Comparison of ENCODE assay signal across 8 mouse cellular contexts in the genomic region with DNA sequence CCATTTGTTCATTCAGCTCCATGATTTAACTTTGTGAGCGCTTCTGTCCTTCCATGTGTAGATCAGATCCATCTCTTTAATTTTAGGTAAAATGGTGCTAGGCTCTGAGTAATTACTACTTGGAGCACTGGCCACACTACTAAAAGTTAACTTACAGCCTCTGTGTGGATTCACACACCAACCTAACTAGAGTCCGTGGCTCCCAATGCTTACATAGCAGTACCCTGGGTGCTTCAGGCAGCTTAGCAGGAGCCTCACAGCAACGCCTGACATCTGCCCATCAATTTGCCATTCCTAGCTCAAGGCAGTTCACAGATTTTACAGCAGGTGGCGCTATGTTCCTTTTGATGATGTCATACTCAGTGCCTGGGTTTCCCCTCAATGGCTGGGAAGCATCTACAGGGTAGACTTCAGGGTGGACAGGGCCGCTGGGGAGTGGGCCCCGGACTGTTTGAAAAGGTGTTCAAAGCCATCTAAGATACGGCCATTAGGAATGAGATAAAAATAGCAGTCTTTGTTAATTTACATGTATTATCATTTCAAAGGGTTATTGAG.
DNase-seq lines count a peak whose midpoint lies in the region; ATAC-seq and TF ChIP-seq lines count a peak whose summit lies in the region.

No protein-coding gene starts in this region.

- intact Hi-C loops in gastrocnemius, postnatal 36 days (cut with DNase I), result no loop called here

- H3K27ac ChIP-seq in ES-E14 (ENCODE audit: insufficient read depth, low read depth, low read length, poor library complexity, severe bottlenecking), result no peak overlapping the region
- H3K27ac ChIP-seq in lung, embryonic 16.5 days (ENCODE audit: low read length), result no peak overlapping the region

- ATAC-seq in lung, embryonic 16.5 days (ENCODE audit: low read depth), result peak; percentile 62

- in situ Hi-C loops in ES-E14 (cut with MboI; ENCODE audit: low sequenced_read_pairs in 2 of 2, unreplicated experiment in 2 of 2), result no loop called here

- peak; percentile 66 for DNase-seq in 3T3-L1 (ENCODE audit: low read depth, low spot score)
- peak; percentile 91 for DNase-seq in ES-E14 (ENCODE audit: low read depth, low spot score)
- DNase-seq in cerebellum, adult 9-10 months, result peak; percentile 13
- peak; percentile 44 to 49 for DNase-seq in frontal cortex, postnatal 25 days (ENCODE audit: low spot score in 2 of 2)
- DNase-seq in kidney, postnatal 10 days, result peak; percentile 71
- peak; percentile 43 to 65 for DNase-seq in right cerebral cortex, postnatal 10 days (ENCODE audit: low spot score in 2 of 2)
- no peak for DNase-seq in gastrocnemius, postnatal 36 days

- no peaks in the 10 kb centered on the region for H3K9me3 ChIP-seq in ES-E14 (ENCODE audit: control insufficient read depth, insufficient read depth, low read depth, low read length)
- H3K9me3 ChIP-seq in lung, embryonic 16.5 days (ENCODE audit: control insufficient read depth, low read length), result no peaks in the 10 kb centered on the region

- H3K36me3 ChIP-seq in ES-E14 (ENCODE audit: control insufficient read depth, insufficient read depth, low read length, poor library complexity, severe bottlenecking), result no peaks in the 10 kb centered on the region
- no peaks in the 10 kb centered on the region for H3K36me3 ChIP-seq in lung, embryonic 16.5 days (ENCODE audit: control insufficient read depth, insufficient read depth, low read length)

- no peak overlapping the region for H3K4me2 ChIP-seq in lung, embryonic 16.5 days (ENCODE audit: low read depth, low read length)

- 45% methylated on average over 7 of the region's 7 CpGs for WGBS in lung, embryonic 16.5 days

- no peak overlapping the region for H3K9ac ChIP-seq in ES-E14 (ENCODE audit: insufficient read depth, low read depth, low read length, poor library complexity, severe bottlenecking)
- H3K9ac ChIP-seq in lung, embryonic 16.5 days (ENCODE audit: low read length), result no peak overlapping the region

- no peaks in the 10 kb centered on the region for H3K4me1 ChIP-seq in ES-E14 (ENCODE audit: control insufficient read depth in 2 of 2, insufficient read depth in 2 of 2, low read length in 2 of 2, poor library complexity in 1 of 2)
- H3K4me1 ChIP-seq in lung, embryonic 16.5 days (replicated peaks; ENCODE audit: control insufficient read depth, insufficient read depth, low read length), result no peaks in the 10 kb centered on the region

- no peak overlapping the region for H3K4me3 ChIP-seq in ES-E14 (ENCODE audit: insufficient read depth in 1 of 2, low read depth in 1 of 2, low read length in 2 of 2, poor library complexity in 1 of 2, severe bottlenecking in 1 of 2)
- no peak overlapping the region for H3K4me3 ChIP-seq in lung, embryonic 16.5 days (ENCODE audit: low read length)

- no peaks in the 10 kb centered on the region for H3K27me3 ChIP-seq in lung, embryonic 16.5 days (ENCODE audit: control insufficient read depth, insufficient read depth, low read depth, low read length)

TF ChIP-seq in ES-E14, 5 proteins besides CTCF, POLR2A, EP300 and RAD21:
- TF ChIP-seq CHD2 (IDR thresholded peaks at IDR 0.05; ENCODE audit: low read depth, low read length) (no peak), MAFK (IDR thresholded peaks at IDR 0.05; ENCODE audit: insufficient read depth, low read depth, low read length) (no peak), ZNF384 (IDR thresholded peaks at IDR 0.05; ENCODE audit: low read depth, low read length) (no peak), ZC3H11A (IDR thresholded peaks at IDR 0.05; ENCODE audit: borderline replicate concordance, low read depth, low read length) (peak; percentile 66; the same call in 1 of the 2 replicates), HCFC1 (IDR thresholded peaks at IDR 0.05; ENCODE audit: borderline replicate concordance, insufficient read depth, low read length) (no peak)

Comparison
In these comparisons a context has a peak if more than half of its experiments do, and no peak if none do; other contexts are left out.
1. DNase-seq: peak in 3T3-L1 (single experiment), ES-E14 (single experiment), cerebellum, adult 9-10 months (single experiment), frontal cortex, postnatal 25 days (2 of 2), kidney, postnatal 10 days (single experiment) and right cerebral cortex, postnatal 10 days (2 of 2); none in gastrocnemius, postnatal 36 days (0 of 2).